Mouse (Mus musculus) forebrain, embryonic 14.5 days (tissue): ENCODE results near the gene Paqr8. TPM values are rescaled to one million over a fixed set of nuclear protein-coding genes. Genes with fewer than 3 reads are reported as not detected.
A peak's percentile ranks its signal among the peaks of the same experiment; 100 is the strongest.

Source experiments
- ATAC-seq: fragments of 200-750 bp; cut with Nextera tagmentation; 2 replicates; pipeline ENCODE4 v1.8.0; 2017; ENCODE audit warnings: mild to moderate bottlenecking, moderate library complexity
- DNase-seq: peaks from one replicate; pipeline ENCODE4 v3.0.0-alpha.2; 2015; ENCODE audit warnings: low spot score
- H3K27ac ChIP-seq: fragments of 300-500 bp; sonication (generic); 2 replicates; pipeline ENCODE4 v1.5.1; 2014; ENCODE audit warnings: low read depth, mild to moderate bottlenecking, control low read depth, low read length, moderate library complexity
- H3K27me3 ChIP-seq: fragments of 300-500 bp; sonication (generic); replicated peaks from 2 replicates; pipeline ENCODE4 v1.6.1; 2014; ENCODE audit warnings: low read length, control low read depth, mixed read lengths; ENCODE audit not compliant: control insufficient read depth, insufficient read depth
- H3K36me3 ChIP-seq: fragments of 300-500 bp; sonication (generic); 2 replicates; pipeline ENCODE4 v1.6.1; 2014; ENCODE audit warnings: low read length, control low read depth; ENCODE audit not compliant: control insufficient read depth, insufficient read depth
- H3K4me1 ChIP-seq: fragments of 300-500 bp; sonication (generic); 2 replicates; pipeline ENCODE4 v1.6.1; 2014; ENCODE audit warnings: antibody characterized with exemption, low read length, control low read depth; ENCODE audit not compliant: control insufficient read depth, insufficient read depth
- H3K4me2 ChIP-seq: fragments of 300-500 bp; sonication (generic); 2 replicates; pipeline ENCODE4 v1.6.1; 2014; ENCODE audit warnings: mild to moderate bottlenecking, control low read depth, low read length
- H3K4me3 ChIP-seq: fragments of 300-500 bp; sonication (generic); 2 replicates; pipeline ENCODE4 v1.5.1; 2014; ENCODE audit warnings: low read depth, low read length, control low read depth
- H3K9ac ChIP-seq: fragments of 300-500 bp; sonication (generic); 2 replicates; pipeline ENCODE4 v1.6.1; 2014; ENCODE audit warnings: mild to moderate bottlenecking, low read length, control low read depth, moderate library complexity
- H3K9me3 ChIP-seq: fragments of 300-500 bp; sonication (generic); replicated peaks from 2 replicates; pipeline ENCODE4 v1.6.1; 2016; ENCODE audit warnings: low read length, control low read depth, mixed read lengths; ENCODE audit not compliant: control insufficient read depth
- WGBS: fragments of 180-500 bp; shearing (Covaris S2); extraction: QIAGEN DNeasy Blood & Tissue Kit; methylation state at CpG from one replicate; pipeline ENCODE4 v1.1.7; 2014; 5-methylcytosine and 5-hydroxymethylcytosine counted together
- polyA plus RNA-seq: library from polyadenylated mRNA; unstranded; fragments of >200 nt; fragmentation: Nextera tagmentation; extraction: Ambion mirVana; gene quantifications from 2 replicates; pipeline ENCODE4 v1.2.1, GENCODE M21; 2014

The Paqr8 gene
- polyA plus RNA-seq, result 18.7 and 23.0 TPM in 2 replicates

GRCm38 (mm10) chr1:20890404-20890921, at the start of gene Paqr8:
Gene Paqr8 (plus strand): TSS chr1:20890606.
- under 1% methylated on average over 36 of the region's 37 CpGs for WGBS
- ATAC-seq, result peak; percentile 98
- H3K36me3 ChIP-seq, result no peaks in the 10 kb centered on the region
- H3K9ac ChIP-seq, result peak within 1 kb of the TSS; percentile 82
- H3K4me1 ChIP-seq, result peaks cover 2% of the 10 kb centered on the region; the same call in 1 of the 2 replicates
- peak within 1 kb of the TSS; percentile 73 for H3K4me2 ChIP-seq
- H3K27ac ChIP-seq, result peak within 1 kb of the TSS; percentile 87
- no peaks in the 10 kb centered on the region for H3K27me3 ChIP-seq
- peak; percentile 89 for DNase-seq
- peak within 1 kb of the TSS; percentile 70 for H3K4me3 ChIP-seq
- no peaks in the 10 kb centered on the region for H3K9me3 ChIP-seq

- no peak overlapping the region for H3K4me3 ChIP-seq
- ATAC-seq (no peak), DNase-seq (no peak)
- H3K9ac ChIP-seq, result no peak overlapping the region
- H3K4me1 ChIP-seq, result no peaks in the 10 kb centered on the region
- H3K4me2 ChIP-seq, result no peak overlapping the region
- 81% methylated on average over 7 of the region's 7 CpGs for WGBS
- no peak overlapping the region for H3K27ac ChIP-seq
- H3K27me3 ChIP-seq, result no peaks in the 10 kb centered on the region
- H3K9me3 ChIP-seq, result no peaks in the 10 kb centered on the region
- H3K36me3 ChIP-seq, result no peaks in the 10 kb centered on the region
Observed at GRCm38 (mm10) chr1:20856924-20857902, 33.2 kb upstream of the Paqr8 start.

- Histone ChIP-seq H3K27ac (no peak overlapping the region), H3K4me3 (no peak overlapping the region), H3K36me3 (no peaks in the 10 kb centered on the region), H3K4me1 (no peaks in the 10 kb centered on the region), H3K9me3 (no peaks in the 10 kb centered on the region), H3K4me2 (no peak overlapping the region), H3K27me3 (no peaks in the 10 kb centered on the region), H3K9ac (no peak overlapping the region)
- DNase-seq (no peak), ATAC-seq (no peak)
- 68% methylated on average over 3 of the region's 3 CpGs for WGBS
Observed at GRCm38 (mm10) chr1:20860775-20861174, 29.6 kb upstream of the Paqr8 start.

GRCm38 (mm10) chr1:20861865-20862264, 28.5 kb upstream of the Paqr8 start:
- Histone ChIP-seq H3K4me1 (peaks cover 2% of the 10 kb centered on the region; the same call in 1 of the 2 replicates), H3K36me3 (no peaks in the 10 kb centered on the region), H3K4me3 (no peak overlapping the region), H3K27ac (no peak overlapping the region), H3K27me3 (no peaks in the 10 kb centered on the region), H3K9me3 (no peaks in the 10 kb centered on the region), H3K4me2 (no peak overlapping the region), H3K9ac (no peak overlapping the region)
- no peak for ATAC-seq
- 94% methylated on average over 3 of the region's 3 CpGs for WGBS
- DNase-seq, result no peak

DNA sequence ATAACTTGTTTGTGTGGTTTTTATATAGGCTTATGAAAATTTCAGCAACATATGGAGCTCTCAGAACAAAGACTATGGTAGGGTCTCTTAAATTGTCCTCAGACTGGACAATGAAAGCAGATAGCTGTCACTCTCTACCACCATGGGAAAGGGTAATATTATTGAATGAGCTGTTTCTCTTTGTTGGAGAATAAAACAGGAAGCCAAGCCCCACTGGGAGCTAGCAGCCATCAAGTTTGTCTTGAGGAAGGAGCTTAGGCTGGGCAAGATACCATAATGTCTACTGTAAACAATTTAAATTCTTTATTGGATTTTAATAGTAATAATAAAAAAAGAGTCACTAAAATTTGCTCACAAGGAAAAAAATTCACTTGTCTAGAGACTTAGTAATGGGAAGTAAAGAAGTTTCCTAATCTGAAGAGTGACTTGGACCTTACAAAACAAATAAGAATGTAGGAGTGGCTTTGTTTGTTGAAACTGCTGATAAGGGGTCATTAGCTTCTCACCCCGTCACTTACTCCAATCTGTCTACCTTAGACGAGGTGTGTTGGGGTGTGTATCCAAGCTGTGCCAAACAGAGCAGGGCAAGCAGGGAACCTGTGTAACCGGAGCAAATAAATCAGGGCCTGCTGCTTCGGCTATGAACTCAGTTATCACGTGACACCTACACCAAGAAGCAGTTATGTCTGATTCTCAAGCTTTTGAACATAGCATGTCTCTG, 26.8 kb upstream of the Paqr8 start:
- no peaks in the 10 kb centered on the region for H3K9me3 ChIP-seq
- no peaks in the 10 kb centered on the region for H3K36me3 ChIP-seq
- H3K27me3 ChIP-seq, result no peaks in the 10 kb centered on the region
- H3K4me1 ChIP-seq, result peaks cover 14% of the 10 kb centered on the region
- H3K4me3 ChIP-seq, result no peak overlapping the region
- no peak overlapping the region for H3K27ac ChIP-seq
- DNase-seq (no peak), ATAC-seq (no peak)
- WGBS, result 77% methylated on average over 5 of the region's 5 CpGs
- H3K9ac ChIP-seq, result no peak overlapping the region
- no peak overlapping the region for H3K4me2 ChIP-seq

DNA sequence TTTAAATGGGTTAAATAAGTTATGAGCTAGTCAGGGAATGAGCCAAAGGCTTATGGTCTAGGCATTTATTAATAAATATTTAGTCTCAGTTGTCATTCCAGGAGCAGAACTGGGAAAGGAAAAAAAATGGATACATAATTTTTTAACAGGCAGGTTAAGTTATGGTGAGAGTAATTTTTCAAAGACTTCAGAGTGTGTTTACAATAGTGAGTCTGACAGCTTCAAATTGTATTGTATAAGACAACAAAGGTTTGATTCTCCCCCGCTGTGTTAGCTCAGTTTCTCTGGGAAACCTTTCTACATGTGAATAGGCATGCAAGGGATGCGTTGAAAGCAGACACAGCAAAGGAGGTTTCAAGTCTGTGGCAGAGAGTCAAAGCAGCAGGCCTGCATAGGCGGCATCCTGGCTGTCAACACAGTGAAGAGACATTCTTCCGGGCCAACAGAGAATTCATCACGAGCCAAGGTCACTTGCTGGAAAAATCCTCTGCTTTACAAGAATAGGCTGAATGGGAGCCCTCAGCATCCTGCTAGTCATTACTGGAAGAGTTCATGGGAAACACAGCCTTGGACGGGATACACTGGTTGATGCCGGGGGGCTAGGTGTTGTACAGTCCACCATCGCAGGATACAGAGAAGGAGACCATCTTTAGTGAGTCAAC, 23.0 kb upstream of the Paqr8 start:
- H3K36me3 ChIP-seq, result no peaks in the 10 kb centered on the region
- no peaks in the 10 kb centered on the region for H3K9me3 ChIP-seq
- ATAC-seq (peak; percentile 85), DNase-seq (peak; percentile 79)
- no peak overlapping the region for H3K4me3 ChIP-seq
- peak overlapping the region; percentile 25; the same call in 1 of the 2 replicates for H3K9ac ChIP-seq
- no peaks in the 10 kb centered on the region for H3K27me3 ChIP-seq
- no peak overlapping the region for H3K4me2 ChIP-seq
- WGBS, result 8% methylated on average over 8 of the region's 8 CpGs
- H3K4me1 ChIP-seq, result peaks cover 16% of the 10 kb centered on the region
- H3K27ac ChIP-seq, result peak overlapping the region; percentile 67

- no peak overlapping the region for H3K4me3 ChIP-seq
- peak; percentile 9 for DNase-seq
- peak overlapping the region; percentile 67 for H3K27ac ChIP-seq
- no peaks in the 10 kb centered on the region for H3K9me3 ChIP-seq
- H3K9ac ChIP-seq, result peak overlapping the region; percentile 25; the same call in 1 of the 2 replicates
- peak; percentile 54 for ATAC-seq
- WGBS, result 24% methylated on average over 9 of the region's 9 CpGs
- no peaks in the 10 kb centered on the region for H3K27me3 ChIP-seq
- no peak overlapping the region for H3K4me2 ChIP-seq
- no peaks in the 10 kb centered on the region for H3K36me3 ChIP-seq
- peaks cover 16% of the 10 kb centered on the region for H3K4me1 ChIP-seq
Observed at GRCm38 (mm10) chr1:20868036-20868435, 22.4 kb upstream of the Paqr8 start.

- Histone ChIP-seq H3K27ac (no peak overlapping the region), H3K9me3 (no peaks in the 10 kb centered on the region), H3K4me3 (no peak overlapping the region), H3K4me1 (peaks cover 16% of the 10 kb centered on the region), H3K9ac (no peak overlapping the region), H3K36me3 (no peaks in the 10 kb centered on the region), H3K4me2 (no peak overlapping the region), H3K27me3 (no peaks in the 10 kb centered on the region)
- WGBS, result 80% methylated on average over 2 of the region's 2 CpGs
- no peak for ATAC-seq
- DNase-seq, result no peak
Observed at GRCm38 (mm10) chr1:20870887-20871286, 19.5 kb upstream of the Paqr8 start.
